Mouse (Mus musculus) liver, embryonic 16.5 days (tissue): ENCODE measurements around the gene Gm45521. TPM values are rescaled to one million over a fixed set of nuclear protein-coding genes. Genes with fewer than 3 reads are reported as not detected.

Experiments
- ATAC-seq: fragments of 200-750 bp; cut with Nextera tagmentation; 2 replicates; pipeline ENCODE4 v1.8.0; 2017; ENCODE audit warnings: low read depth, mild to moderate bottlenecking, moderate number of reproducible peaks, moderate library complexity
- H3K27ac ChIP-seq: fragments of 300-500 bp; sonication (generic); 2 replicates; pipeline ENCODE4 v1.5.1; 2014; ENCODE audit warnings: mild to moderate bottlenecking, low read length
- H3K27me3 ChIP-seq: fragments of 300-500 bp; sonication (generic); 2 replicates; pipeline ENCODE4 v1.6.1; 2014; ENCODE audit warnings: low read depth, low read length, mixed read lengths; ENCODE audit not compliant: control insufficient read depth, insufficient read depth
- H3K36me3 ChIP-seq: fragments of 300-500 bp; sonication (generic); 2 replicates; pipeline ENCODE4 v1.6.1; 2014; ENCODE audit warnings: mild to moderate bottlenecking; ENCODE audit not compliant: control insufficient read depth, insufficient read depth
- H3K4me1 ChIP-seq: fragments of 300-500 bp; sonication (generic); 2 replicates; pipeline ENCODE4 v1.6.1; 2014; ENCODE audit warnings: low read depth, low read length, mixed read lengths; ENCODE audit not compliant: control insufficient read depth
- H3K4me2 ChIP-seq: fragments of 300-500 bp; sonication (generic); 2 replicates; pipeline ENCODE4 v1.6.1; 2014; ENCODE audit warnings: low read depth, low read length, mixed read lengths
- H3K4me3 ChIP-seq: fragments of 300-500 bp; sonication (generic); 2 replicates; pipeline ENCODE4 v1.5.1; 2014; ENCODE audit warnings: low read depth, mild to moderate bottlenecking, low read length
- H3K9ac ChIP-seq: fragments of 300-500 bp; sonication (generic); 2 replicates; pipeline ENCODE4 v1.6.1; 2014; ENCODE audit warnings: low read depth, low read length
- H3K9me3 ChIP-seq: fragments of 300-500 bp; sonication (generic); replicated peaks from 2 replicates; pipeline ENCODE4 v1.6.1; 2016; ENCODE audit warnings: low read length; ENCODE audit not compliant: control insufficient read depth
- WGBS: fragments of 180-500 bp; shearing (Covaris S2); extraction: QIAGEN DNeasy Blood & Tissue Kit; methylation state at CpG from one replicate; pipeline ENCODE4 v1.1.7; 2014; ENCODE audit not compliant: insufficient replicate concordance; 5-methylcytosine and 5-hydroxymethylcytosine counted together
- polyA plus RNA-seq: library from polyadenylated mRNA; unstranded; fragments of >200 nt; fragmentation: Nextera tagmentation; extraction: Ambion mirVana; gene quantifications from 2 replicates; pipeline ENCODE4 v1.2.1, GENCODE M21; 2015

Gm45521 gene
- polyA plus RNA-seq, 1 experiment from 2014 or later: not detected

- WGBS: 66% methylated on average over 10 of the region's 10 CpGs
- no peak overlapping the region for H3K9ac ChIP-seq
- ATAC-seq: no peak
Observed at GRCm38 (mm10) chr14:8007923-8008322, 50.8 kb downstream of the Gm45521 start.

More at GRCm38 (mm10) chr14:8007923-8008322, 50.8 kb downstream of the Gm45521 start:
- Histone ChIP-seq H3K27ac (no peak overlapping the region), H3K4me1 (no peaks in the 10 kb centered on the region), H3K4me3 (no peak overlapping the region), H3K27me3 (peaks cover 15% of the 10 kb centered on the region), H3K36me3 (no peaks in the 10 kb centered on the region), H3K9me3 (no peaks in the 10 kb centered on the region), H3K4me2 (no peak overlapping the region)

Other genes starting within 250 kb of the Gm45521 start
- not detected in 2 replicates for gene Gm26661, start 165.7 kb upstream of the Gm45521 start, polyA plus RNA-seq
- gene Flnb, start 139.3 kb upstream of the Gm45521 start, polyA plus RNA-seq: 4.4 and 4.8 TPM in 2 replicates
- gene Dnase1l3, start 37.3 kb downstream of the Gm45521 start, polyA plus RNA-seq: 4.8 and 6.0 TPM in 2 replicates
- gene Abhd6, start 45.6 kb downstream of the Gm45521 start, polyA plus RNA-seq: 8.6 and 8.8 TPM in 2 replicates
- 16.0 and 17.4 TPM in 2 replicates for gene Rpp14, start 123.1 kb downstream of the Gm45521 start, polyA plus RNA-seq
- gene Pxk, start 140.9 kb downstream of the Gm45521 start, polyA plus RNA-seq: 11.5 and 12.4 TPM in 2 replicates
- gene Pdhb, start 215.7 kb downstream of the Gm45521 start, polyA plus RNA-seq: 103 and 107 TPM in 2 replicates